Mouse (Mus musculus): ENCODE measurements at regions not wholly inside any gene's neighbourhood (a gene's known extent, or its start where the extent isn't known, plus 50 kb on each side); places are given as distances from the start of the nearest gene placed in this dataset.

DNA sequence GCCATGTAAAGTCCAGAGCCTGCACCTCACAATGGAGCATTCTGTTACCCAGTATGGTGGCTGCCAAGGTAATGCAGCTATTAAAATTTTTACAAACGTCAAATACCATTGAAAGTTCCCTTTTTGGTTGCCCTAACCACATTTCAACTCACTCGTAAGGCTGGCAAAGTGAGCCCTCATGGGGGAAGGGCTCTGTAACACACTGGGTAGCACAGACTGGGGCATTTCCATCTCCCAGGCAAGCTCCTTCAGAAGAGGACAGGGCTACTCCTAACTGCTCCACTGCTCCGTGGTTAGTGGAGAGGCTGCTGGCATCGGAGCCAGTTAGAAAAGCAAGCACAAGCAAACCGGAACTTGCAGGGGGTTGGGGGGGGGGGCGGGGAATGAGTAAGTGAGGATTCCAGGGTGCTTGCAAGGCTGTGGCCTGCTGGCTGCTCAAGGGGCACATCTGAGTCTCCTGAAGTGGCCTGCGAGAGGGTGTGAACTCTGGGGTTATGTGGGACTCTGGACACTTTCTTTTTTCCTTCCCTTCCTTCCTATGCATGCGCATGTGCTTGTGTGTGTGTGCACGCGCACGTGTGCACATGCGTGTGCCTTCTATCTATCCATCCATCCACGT lies 233.8 kb downstream of the Sox9 start:
- Histone ChIP-seq H3K4me3 (ENCODE audit: insufficient read depth, low read length) (peak overlapping the region; percentile 24; the same call in 1 of the 2 replicates), H3K4me1 (ENCODE audit: control insufficient read depth, insufficient read depth, low read length) (peaks cover 13% of the 10 kb centered on the region), H3K27ac (ENCODE audit: insufficient read depth, low read depth, low read length) (peak overlapping the region; percentile 27; the same call in 1 of the 2 replicates)
- TF ChIP-seq CTCF (IDR thresholded peaks at IDR 0.05; ENCODE audit: low read depth, low read length) (no peak), POLR2A (IDR thresholded peaks at IDR 0.05; ENCODE audit: borderline replicate concordance, low read depth, low read length) (no peak)

DNA sequence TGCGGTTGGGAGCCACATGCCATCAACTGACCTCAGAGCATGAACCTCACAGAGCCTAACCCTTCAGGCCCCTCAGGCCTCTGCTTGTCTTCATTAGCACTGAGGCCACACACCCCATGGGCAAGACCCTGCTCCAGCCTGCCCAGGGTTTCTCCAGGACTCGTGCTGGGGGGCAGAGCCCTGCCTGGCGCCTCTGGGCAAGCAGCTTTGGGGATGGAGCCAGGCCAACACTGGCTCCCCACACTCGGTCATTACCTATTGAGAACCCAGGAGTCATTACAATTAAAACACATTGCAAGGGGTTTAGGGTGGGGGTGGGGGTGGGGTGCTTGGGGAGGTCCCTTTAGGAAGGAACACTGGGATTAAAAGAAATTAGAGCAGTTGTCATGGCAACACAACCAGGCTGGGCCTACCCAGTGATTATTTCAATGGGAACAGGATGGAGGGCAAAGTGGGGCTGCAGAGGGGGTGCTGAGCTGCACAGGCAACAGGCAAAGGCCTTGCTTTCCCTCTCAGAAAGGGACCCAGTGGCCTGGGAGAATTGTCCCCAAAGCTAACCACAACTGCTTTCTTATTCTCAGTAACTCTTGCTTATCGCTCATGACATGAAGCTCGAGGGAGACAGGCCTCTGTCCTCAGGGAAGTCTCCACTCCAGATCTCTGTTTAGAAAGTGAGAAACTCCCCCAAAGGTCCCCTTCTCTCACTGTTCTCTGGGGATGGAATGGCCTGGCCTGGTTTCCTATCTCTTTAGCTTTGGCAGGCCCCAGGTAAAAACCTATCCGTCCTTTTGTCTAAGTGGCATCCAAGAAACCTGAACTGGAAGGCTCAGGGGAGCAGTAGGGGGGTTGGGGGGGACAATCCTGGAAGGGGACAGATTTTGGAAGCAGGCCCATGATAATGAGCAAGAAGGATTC lies 235.0 kb downstream of the Sox9 start:
- Histone ChIP-seq H3K4me3 (ENCODE audit: insufficient read depth, low read length) (no peak overlapping the region), H3K27ac (ENCODE audit: insufficient read depth, low read depth, low read length) (no peak overlapping the region), H3K4me1 (ENCODE audit: control insufficient read depth, insufficient read depth, low read length) (peaks cover 13% of the 10 kb centered on the region)
- TF ChIP-seq CTCF (IDR thresholded peaks at IDR 0.05; ENCODE audit: low read depth, low read length) (no peak), POLR2A (IDR thresholded peaks at IDR 0.05; ENCODE audit: borderline replicate concordance, low read depth, low read length) (no peak)

DNA sequence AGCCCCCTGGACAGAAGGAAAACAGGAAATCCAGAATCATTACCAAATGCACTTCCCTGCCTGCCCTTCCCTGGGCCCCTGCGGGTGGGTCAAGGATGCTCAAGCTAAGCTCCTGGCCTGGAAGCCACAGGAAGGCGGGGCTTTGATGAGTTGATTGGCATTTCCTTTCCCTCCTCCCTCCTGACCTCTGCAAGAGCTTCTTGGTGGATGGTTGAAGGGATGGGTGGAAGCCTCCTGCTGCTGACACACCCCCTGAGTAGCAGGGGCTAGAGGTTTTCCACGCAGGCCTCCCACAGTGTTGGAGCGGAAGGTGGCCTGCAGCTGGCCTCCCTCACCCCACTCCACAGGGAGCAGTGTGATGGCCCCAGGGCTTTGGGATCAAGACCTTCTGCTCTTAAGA lies 239.5 kb downstream of the Sox9 start:
- Histone ChIP-seq H3K27ac (ENCODE audit: insufficient read depth, low read depth, low read length) (no peak overlapping the region), H3K4me3 (ENCODE audit: insufficient read depth, low read length) (no peak overlapping the region), H3K4me1 (ENCODE audit: control insufficient read depth, insufficient read depth, low read length) (no peaks in the 10 kb centered on the region)
- TF ChIP-seq POLR2A (IDR thresholded peaks at IDR 0.05; ENCODE audit: borderline replicate concordance, low read depth, low read length) (no peak), CTCF (IDR thresholded peaks at IDR 0.05; ENCODE audit: low read depth, low read length) (no peak)

DNA sequence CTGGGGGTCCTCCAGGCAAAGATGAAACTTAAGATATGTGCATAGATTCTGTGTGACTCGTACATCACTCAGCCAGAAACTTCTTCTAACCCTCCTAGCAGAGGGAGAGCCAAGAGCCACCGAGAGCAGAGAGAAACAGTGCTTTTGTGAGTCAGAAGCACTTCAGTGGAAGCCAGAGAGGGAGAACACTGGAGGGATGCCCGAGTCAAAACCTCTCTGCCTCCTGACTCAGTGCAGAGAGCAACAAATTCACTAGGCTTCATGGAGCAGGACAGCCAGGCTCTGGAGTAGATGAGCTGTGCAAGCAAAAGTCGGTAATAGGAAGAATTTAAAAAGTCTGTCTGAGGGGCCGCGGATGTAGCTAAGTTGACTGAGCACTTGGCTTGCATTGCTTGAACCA lies 245.0 kb downstream of the Sox9 start:
- peaks cover 20% of the 10 kb centered on the region for H3K4me1 ChIP-seq (ENCODE audit: control insufficient read depth, insufficient read depth, low read length)
- no peak for TF ChIP-seq POLR2A (IDR thresholded peaks at IDR 0.05; ENCODE audit: borderline replicate concordance, low read depth, low read length)
- no peak overlapping the region for H3K4me3 ChIP-seq (ENCODE audit: insufficient read depth, low read length)
- H3K27ac ChIP-seq (ENCODE audit: insufficient read depth, low read depth, low read length): no peak overlapping the region

DNA sequence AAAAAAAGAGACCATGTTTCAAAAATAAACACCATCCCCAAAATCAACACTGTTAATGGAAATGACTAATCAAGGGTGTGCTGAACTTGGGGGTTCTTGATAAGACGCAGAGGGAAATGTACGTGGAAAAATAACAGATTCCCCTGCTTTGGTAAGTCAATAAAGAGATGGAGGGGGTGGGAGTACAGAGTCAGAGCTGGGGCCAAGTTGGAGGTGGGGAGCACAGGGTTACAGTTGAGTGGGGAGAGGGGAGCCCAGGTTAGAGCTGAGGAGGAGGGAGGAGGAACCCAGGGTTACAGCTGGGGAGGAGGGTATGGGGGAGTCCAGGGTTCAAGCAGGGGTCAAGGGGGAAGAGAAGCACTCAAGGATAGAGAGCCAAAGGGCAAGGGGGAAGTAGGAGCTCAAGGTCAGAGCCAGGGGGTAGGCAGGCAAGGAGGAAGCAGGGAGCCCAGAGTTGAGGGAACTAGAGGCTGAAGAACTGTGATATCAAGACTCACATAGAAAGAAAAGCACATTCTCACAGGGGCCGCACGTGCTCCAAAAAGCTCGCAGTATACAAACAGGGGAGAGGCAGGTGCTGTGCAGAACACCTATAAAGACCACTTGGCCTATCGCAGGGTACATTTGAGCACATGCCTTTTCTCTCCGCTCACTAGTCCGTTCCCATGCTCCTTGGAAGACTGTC lies 246.4 kb downstream of the Sox9 start:
- no peak overlapping the region for H3K27ac ChIP-seq (ENCODE audit: insufficient read depth, low read depth, low read length)
- H3K4me3 ChIP-seq (ENCODE audit: insufficient read depth, low read length): no peak overlapping the region
- TF ChIP-seq POLR2A (IDR thresholded peaks at IDR 0.05; ENCODE audit: borderline replicate concordance, low read depth, low read length) (no peak), CTCF (IDR thresholded peaks at IDR 0.05; ENCODE audit: low read depth, low read length) (no peak)
- H3K4me1 ChIP-seq (ENCODE audit: control insufficient read depth, insufficient read depth, low read length): peaks cover 32% of the 10 kb centered on the region

DNA sequence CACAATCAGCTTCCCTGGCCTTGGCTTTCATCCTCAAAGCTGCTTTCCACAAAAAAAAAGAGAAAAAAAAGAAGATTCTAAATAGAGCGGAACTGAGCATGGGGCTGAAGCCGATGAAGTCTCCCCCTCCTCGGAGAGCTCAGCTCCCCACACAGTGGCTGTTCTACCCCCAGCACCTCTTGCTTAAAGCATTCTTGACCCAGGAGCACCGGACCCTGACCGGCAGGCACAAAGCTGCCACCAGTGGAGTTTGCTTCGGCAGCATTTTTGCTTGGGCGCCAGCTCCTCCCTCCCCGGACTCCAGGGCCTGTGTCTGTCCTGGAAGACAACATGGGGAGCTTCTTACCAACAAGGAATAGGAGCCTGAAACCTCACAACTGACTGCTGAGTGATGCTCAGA lies 249.4 kb downstream of the Sox9 start:
- Histone ChIP-seq H3K4me3 (ENCODE audit: insufficient read depth, low read length) (no peak overlapping the region), H3K4me1 (ENCODE audit: control insufficient read depth, insufficient read depth, low read length) (peaks cover 32% of the 10 kb centered on the region), H3K27ac (ENCODE audit: insufficient read depth, low read depth, low read length) (no peak overlapping the region)
- TF ChIP-seq CTCF (IDR thresholded peaks at IDR 0.05; ENCODE audit: low read depth, low read length) (no peak), POLR2A (IDR thresholded peaks at IDR 0.05; ENCODE audit: borderline replicate concordance, low read depth, low read length) (no peak)

DNA sequence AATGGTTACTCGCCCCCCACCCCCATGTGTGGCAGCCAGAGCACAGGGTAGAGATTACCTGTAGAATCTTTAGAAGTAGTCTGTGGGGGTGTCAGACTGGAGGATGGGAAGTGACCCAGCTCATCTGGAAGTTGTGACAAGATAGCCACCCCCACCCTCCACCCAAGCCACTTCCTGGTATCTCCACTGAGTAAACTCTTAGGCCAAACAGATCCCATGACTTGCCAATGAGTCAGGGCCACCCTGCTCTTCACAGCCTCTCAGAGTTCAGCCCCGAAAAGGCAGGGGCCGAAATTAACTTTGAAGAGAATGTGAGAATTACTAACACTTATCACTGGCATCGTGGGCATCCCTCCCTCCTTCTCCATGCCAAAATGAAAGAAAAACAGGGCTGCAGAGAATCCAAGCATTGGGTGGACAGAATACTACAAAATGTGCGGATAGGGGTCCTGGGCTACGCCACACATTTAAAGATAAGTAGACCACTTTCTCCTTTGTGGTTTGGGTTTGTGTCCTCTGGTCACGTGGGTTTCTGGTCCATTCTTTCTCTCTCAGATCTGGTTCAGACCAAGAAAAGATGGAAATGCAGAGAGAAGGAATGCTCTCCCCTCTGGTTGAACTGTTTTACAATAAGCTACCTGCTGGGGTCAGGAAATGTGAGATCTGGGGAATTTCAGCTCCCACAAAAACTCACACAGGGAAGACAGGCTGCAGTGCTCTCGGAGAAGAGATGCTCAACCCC lies 250.6 kb downstream of the Sox9 start:
- Histone ChIP-seq H3K27ac (ENCODE audit: insufficient read depth, low read depth, low read length) (peak overlapping the region; percentile 70), H3K4me3 (ENCODE audit: insufficient read depth, low read length) (no peak overlapping the region), H3K4me1 (ENCODE audit: control insufficient read depth, insufficient read depth, low read length) (peaks cover 32% of the 10 kb centered on the region)
- TF ChIP-seq POLR2A (IDR thresholded peaks at IDR 0.05; ENCODE audit: borderline replicate concordance, low read depth, low read length) (no peak), CTCF (IDR thresholded peaks at IDR 0.05; ENCODE audit: low read depth, low read length) (no peak)

DNA sequence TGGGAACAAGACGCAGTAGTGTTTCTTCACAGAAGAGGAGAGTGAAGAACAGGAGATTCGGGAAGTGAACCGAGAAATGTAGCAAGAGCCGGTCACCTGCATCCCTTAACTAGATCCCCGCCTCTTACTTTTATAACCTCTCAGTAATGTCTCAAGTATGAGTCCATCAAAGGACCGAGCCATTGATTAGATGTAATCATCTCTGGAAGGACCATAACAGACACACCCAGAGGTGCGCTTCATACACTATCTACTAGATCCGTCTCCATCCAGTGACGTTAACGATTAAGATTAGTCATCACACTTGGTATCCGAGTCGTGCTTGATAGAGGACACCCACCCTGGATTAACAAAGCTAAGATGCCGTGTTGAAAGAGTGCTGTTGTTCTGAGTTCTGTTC lies 252.9 kb downstream of the Sox9 start:
- Histone ChIP-seq H3K27ac (ENCODE audit: insufficient read depth, low read depth, low read length) (no peak overlapping the region), H3K4me1 (ENCODE audit: control insufficient read depth, insufficient read depth, low read length) (peaks cover 18% of the 10 kb centered on the region), H3K4me3 (ENCODE audit: insufficient read depth, low read length) (no peak overlapping the region)
- TF ChIP-seq CTCF (IDR thresholded peaks at IDR 0.05; ENCODE audit: low read depth, low read length) (no peak), POLR2A (IDR thresholded peaks at IDR 0.05; ENCODE audit: borderline replicate concordance, low read depth, low read length) (no peak)

DNA sequence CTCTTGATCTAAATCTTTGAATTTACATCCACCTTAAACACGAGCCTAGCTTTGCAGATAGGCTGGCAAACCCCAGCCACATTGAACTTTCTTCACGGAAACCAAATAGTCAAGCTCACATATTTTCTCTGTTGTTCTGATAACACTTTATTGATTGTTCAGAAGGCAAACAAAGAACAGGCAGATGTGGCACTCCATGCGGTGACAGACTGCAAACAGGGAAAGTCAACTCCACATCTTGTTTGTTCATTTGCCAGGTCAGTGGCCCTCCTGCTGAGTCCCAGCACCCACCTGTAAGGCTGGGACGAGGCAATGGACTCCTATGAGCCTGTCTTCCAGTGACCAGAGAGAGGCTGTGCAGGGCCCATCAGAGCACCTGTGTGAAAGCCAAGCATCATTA lies 255.7 kb downstream of the Sox9 start:
- Histone ChIP-seq H3K4me3 (ENCODE audit: insufficient read depth, low read length) (no peak overlapping the region), H3K27ac (ENCODE audit: insufficient read depth, low read depth, low read length) (no peak overlapping the region), H3K4me1 (ENCODE audit: control insufficient read depth, insufficient read depth, low read length) (peaks cover 6% of the 10 kb centered on the region)
- TF ChIP-seq CTCF (IDR thresholded peaks at IDR 0.05; ENCODE audit: low read depth, low read length) (no peak), POLR2A (IDR thresholded peaks at IDR 0.05; ENCODE audit: borderline replicate concordance, low read depth, low read length) (no peak)

All from bone marrow macrophage, adult 2 months (primary cell).